Mouse (Mus musculus) spleen, postnatal 10 days (tissue): ENCODE measurements around the gene Ube2s.
"Not testable (repeated sequence)": the region's sequence is repeated elsewhere in the genome, so short reads cannot be mapped to it uniquely, and the experiment has no call there.

Source experiments
- DNase-seq, 2 experiments: peaks; one replicate each; pipeline ENCODE4 v3.0.0; 2021 to 2022; ENCODE audit warnings: low spot score in 2 of 2

Ube2s gene

GRCm38 (mm10) chr7:4821690-4822089, 9.3 kb upstream of the Ube2s start:
- DNase-seq, result no peak

- not testable (repeated sequence) for DNase-seq
Observed at GRCm38 (mm10) chr7:4820925-4821324, 8.5 kb upstream of the Ube2s start.

DNA sequence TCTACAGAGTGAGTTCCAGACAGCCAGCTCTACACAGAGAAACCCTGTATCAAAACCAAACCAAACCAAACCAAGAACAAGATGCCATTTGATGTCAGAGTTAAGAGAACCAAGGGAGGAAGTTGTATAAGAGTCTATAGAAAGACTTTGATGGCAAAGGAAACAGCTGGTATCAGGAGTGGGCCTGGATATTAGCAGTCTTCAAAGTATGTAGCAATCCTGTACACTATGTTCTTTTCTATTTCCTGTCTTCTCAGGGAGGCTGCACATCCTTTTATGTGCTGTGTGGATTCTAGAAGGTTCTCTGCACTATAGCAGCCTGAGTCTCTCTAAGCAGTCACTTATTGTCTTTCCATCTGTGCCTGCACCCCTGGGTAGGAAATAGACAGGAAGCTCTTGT, 4.2 kb upstream of the Ube2s start:
- DNase-seq, result no peak

- DNase-seq, result peak; percentile 30 to 47
Observed at GRCm38 (mm10) chr7:4813105-4813791, 858 bp upstream of the Ube2s start.

DNA sequence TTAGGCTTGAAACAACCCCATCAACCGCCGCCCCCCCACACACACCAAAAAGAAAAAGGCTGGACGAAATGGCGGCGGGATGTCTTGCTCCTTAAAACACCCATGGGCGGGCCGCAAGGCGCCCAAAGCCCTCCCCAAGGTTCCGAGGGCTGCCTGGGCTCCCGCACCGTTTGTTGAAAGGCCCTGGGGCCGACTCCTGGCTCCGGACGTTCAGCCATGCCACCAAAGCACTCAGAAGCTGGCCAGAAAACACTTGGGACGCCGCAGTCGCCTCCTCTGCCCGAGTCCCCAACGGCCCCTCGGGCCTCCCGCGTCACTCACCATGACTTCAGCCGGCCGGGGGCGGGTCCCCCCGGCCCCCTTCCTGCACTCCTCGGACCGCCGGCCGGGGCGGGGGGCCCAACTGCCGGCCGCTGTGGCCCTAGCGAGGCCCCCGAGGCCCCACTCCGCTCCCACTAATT, 518 bp downstream of the Ube2s start:
- peak in 1 of 2 experiments; percentile 60 for DNase-seq

- DNase-seq, result not testable (repeated sequence)
Observed at GRCm38 (mm10) chr7:4811131-4811530, 1.3 kb downstream of the Ube2s start.

- DNase-seq, result peak in 1 of 2 experiments; percentile 62
Observed at GRCm38 (mm10) chr7:4806716-4807115, 5.7 kb downstream of the Ube2s start.

- no peak for DNase-seq
Observed at GRCm38 (mm10) chr7:4802247-4802646, 10.1 kb downstream of the Ube2s start.

DNA sequence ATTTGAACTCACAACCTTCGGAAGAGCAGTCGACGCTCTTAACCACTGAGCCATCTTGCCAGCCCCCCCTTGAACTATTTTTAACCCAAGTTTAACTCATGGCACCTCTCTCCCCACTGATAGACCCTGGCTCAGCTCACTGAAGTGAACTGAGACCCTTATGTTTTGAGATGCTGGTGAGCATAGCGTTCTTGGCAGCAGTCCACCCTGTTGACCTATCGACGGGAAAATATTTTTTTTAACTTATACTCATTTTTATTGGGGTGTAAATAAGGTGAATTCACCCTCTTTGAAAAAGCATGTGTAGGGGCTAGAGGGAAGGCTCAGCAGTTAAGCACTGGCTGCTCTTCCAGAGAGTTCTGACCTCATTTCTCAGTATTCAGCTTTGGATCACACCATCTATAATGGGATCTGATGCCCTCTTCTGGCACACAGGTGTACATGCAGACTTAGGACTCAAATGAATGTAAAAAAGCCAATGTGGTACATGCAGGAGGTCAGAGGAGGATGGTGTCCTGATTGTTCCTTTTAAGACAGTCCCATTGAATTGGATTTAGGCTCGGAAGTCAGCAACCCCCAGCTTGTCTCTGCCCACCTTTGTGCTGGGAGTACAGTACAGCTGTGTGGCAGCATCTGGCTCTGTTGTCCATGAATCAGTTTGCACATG, 16.5 kb downstream of the Ube2s start:
- DNase-seq, result peak in 1 of 2 experiments; percentile 40

DNA sequence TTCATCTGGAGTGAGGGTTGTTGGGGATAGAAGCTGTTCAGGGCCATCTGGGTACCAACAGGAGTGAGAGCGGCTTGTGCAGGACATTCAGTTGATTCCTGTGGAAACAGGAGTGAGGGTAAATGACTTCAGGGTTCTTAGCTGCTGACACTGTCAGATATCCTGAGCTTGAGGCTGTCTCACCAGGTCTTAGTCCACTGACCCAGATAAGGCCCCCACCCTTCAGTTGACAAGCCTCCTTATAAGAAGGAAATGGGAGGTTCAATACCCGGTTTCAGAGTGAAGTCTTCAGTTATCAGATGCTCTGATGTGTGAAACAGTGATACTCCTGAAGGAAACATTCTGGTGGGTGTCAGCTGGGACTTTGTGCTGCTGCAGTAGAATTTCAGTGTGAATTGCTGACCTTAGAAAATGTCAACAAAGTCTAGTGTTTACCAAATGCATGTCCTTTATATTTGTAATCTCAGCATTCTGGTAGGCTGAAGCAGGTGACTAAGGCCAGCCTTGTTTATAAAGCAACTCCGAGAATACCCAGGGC, 17.7 kb downstream of the Ube2s start:
- DNase-seq, result no peak

GRCm38 (mm10) chr7:4793674-4794073, 18.7 kb downstream of the Ube2s start:
- DNase-seq, result no peak

DNA sequence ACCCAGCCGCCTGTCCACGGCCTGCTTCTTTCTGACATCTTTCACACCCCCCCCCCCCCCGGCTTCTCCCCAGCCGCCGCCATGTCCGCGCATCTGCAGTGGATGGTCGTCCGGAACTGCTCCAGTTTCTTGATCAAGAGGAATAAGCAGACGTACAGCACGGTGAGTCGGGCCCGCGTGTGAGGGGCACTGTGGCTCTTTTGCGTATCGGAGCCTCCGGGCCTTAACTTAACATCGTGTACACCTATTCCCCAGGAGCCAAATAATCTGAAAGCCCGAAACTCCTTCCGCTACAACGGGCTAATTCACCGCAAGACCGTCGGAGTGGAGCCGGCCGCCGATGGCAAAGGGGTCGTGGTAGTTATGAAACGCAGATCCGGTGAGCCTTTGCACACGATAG, 19.1 kb downstream of the Ube2s start:
- DNase-seq, result peak; percentile 37 to 43

DNA sequence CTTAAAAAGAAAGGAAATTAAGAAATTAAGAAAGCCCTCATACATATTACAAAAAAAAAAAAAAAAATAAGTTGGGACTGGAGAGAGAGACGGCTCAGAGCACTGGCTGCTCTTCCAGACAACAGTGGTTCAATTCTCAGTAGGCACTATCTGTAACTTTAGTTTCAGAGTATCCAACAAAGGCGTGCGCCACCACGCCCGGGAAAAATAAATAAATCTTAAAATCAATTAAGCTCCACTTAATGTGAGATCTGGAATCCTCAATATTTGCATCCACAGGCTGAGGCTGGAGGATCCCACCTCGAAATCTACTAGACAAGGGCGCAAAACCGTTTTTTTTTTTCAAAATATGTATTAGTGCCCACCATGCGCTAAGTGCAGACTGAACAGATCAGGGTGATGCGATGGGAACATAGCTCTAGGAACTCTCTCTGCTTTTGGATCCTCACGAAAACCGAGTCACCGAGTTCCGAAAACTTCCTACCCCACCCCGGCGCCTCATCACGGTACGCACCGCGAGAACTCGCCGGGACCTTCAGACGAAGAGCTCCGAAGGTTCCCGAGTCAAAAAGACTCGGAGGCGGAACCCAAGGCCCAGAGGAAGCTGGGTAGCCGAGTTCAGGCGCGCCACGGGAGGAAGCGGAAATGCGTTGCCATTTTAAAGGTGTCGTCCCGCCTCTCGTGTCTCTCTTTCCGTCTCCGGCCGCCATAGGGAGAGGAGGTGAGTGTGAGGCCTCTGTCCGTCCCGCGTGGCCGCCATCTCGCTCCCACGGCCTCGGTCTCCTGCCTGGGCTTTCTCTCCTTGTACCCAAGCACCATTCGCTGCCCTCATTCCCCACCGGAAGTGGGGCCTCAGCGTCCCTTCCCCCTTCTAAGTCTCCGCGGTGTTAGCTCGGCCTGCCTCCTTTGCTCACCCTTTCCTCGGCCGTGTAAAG, 19.8 kb downstream of the Ube2s start, which contains the start of gene Rpl28:
Gene Rpl28, plus strand, starts transcription at position 597 of the 935 bp plus-strand sequence.
- DNase-seq, result peak; percentile 90 to 95

- peak in 1 of 2 experiments; percentile 69 for DNase-seq
Observed at GRCm38 (mm10) chr7:4789436-4789935, 22.9 kb downstream of the Ube2s start, which contains the start of gene Tmem238. Gene Tmem238 (minus strand): TSS chr7:4789656.

DNA sequence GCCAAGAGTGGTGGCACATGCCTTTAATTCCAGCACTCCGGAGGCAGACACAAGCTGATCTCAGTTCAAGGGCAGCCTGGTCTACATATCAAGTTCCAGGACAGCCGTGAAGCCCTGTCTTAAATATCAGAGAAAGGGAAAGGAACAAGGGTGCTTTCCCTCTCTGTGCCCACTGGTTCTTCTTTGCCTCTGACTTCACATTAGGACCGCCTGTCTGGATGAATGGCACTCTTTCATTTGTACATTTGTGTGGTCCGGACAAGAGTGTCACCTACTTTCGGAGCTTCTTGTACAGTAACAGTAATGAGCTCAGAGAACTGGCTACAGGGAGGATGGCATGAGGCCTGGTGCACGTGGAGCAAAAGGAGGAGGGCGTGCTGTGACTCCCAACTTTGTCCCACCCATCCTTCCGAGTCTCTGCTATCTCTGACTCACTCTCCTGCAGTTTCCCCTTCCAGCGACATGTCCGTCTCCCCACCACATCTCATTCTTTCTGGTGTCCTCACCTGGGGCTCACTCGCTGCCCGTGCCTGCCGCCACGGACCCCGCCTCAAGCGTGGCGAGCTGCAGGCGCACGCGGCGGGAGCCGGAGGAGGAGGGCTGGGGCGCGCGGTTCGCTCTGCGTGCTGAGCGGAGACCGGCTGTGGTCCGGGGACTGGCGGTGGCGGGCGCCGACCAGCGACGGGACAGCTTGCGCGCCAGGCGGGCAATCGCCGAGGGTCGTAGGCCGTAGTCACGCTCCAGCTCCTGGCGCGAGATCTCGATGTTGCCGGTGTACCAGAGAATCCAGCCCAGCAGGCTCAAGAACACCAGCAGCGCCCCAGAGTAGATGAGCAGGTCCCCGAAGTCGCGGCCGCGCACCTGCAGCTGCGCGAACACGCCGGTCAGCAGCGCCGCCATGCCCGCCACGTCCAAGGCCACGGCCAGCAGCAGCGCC, 23.6 kb downstream of the Ube2s start:
- peak; percentile 73 to 79 for DNase-seq

DNA sequence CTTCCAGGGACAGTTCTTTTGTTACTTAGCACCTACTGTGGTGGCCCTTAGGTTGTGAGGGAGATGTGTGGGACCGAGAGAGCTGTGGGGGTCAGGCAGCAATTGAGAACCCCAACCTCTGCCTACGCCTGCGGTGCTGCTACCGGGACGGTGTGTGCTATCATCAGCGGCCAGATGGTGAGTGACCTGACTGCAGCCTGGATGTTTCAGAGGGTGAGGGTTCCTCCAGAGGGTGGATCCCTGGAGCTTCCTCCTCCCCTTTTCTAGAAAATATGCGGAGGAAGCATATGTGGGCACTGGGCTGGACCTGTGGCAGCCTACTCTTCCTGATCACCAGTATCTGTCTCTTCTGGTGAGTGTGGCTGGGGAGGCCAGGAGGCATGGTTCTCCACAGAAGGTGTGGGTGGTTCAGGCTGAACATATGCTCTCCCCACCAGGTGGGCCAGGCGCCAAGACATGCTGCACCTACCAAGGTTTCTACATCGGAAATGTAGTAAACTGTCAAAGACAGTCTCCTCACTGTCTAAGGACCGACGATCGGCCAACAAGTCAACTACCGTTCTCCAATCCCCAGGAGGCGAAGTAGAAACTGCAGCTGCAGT, 28.6 kb downstream of the Ube2s start:
- DNase-seq, result peak in 1 of 2 experiments; percentile 53

GRCm38 (mm10) chr7:4782759-4783158, 29.6 kb downstream of the Ube2s start, which contains the start of the genes Il11 and Tmem190:
Gene Il11 (minus strand): TSS chr7:4782859.
Gene Tmem190 (plus strand): TSS chr7:4782937.
- no peak for DNase-seq

DNA sequence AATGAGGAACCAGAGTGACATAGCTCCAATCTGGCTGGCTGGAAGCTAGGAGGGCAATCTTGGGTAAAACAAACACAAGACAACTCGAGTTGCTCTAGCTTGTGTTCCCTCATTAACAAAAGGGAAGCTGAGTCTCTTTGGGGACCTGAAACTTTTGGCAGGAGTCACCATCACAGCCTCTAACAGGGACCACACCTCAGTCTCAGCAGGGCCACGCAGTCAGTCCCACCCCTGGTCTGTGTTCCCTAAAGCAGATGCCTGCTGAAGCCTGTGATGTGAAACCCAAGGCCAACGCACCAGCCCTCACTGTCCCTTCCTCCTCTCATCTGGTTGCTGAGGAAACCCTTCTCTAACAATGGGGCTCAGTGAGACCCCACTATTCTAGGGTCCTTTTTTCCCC, 30.3 kb downstream of the Ube2s start:
- DNase-seq, result no peak

- no peak for DNase-seq
Observed at GRCm38 (mm10) chr7:4779921-4780320, 32.5 kb downstream of the Ube2s start.
